Mouse (Mus musculus): ENCODE data around the gene Dnah2. TPM values are rescaled to one million over a fixed set of nuclear protein-coding genes. Genes with fewer than 3 reads are reported as not detected.

Dnah2 gene
- polyA plus RNA-seq, 1 experiment from 2014 or later, result 8.7 TPM

GRCm38 (mm10) chr11:69381356-69381755 lies 167.6 kb downstream of the Dnah2 start:
- Histone ChIP-seq H3K4me3 (ENCODE audit: low read depth, low read length) (no peak overlapping the region), H3K36me3 (ENCODE audit: control insufficient read depth, insufficient read depth) (no peaks in the 10 kb centered on the region), H3K9me3 (ENCODE audit: control insufficient read depth) (no peaks in the 10 kb centered on the region), H3K27ac (ENCODE audit: low read depth, low read length) (no peak overlapping the region), H3K4me1 (replicated peaks; ENCODE audit: control insufficient read depth, insufficient read depth, low read length) (0 out of 2 replicates have a peak, but pooled peaks cover 2% of the 10 kb centered on the region), H3K9ac (ENCODE audit: low read depth, low read length) (no peak overlapping the region), H3K27me3 (replicated peaks; ENCODE audit: control insufficient read depth, insufficient read depth, low read length) (no peaks in the 10 kb centered on the region), H3K4me2 (replicated peaks; ENCODE audit: low read depth) (no peak overlapping the region)
- ATAC-seq, result no peak
- TF ChIP-seq CTCF (IDR thresholded peaks at IDR 0.05; ENCODE audit: low read depth), result no peak
- 80% methylated on average over 6 of the region's 6 CpGs for WGBS

- Histone ChIP-seq H3K27ac (ENCODE audit: low read depth, low read length) (no peak overlapping the region; the same call in 1 of the 2 replicates), H3K9me3 (ENCODE audit: control insufficient read depth) (no peaks in the 10 kb centered on the region), H3K4me1 (replicated peaks; ENCODE audit: control insufficient read depth, insufficient read depth, low read length) (0 out of 2 replicates have a peak, but pooled peaks cover 2% of the 10 kb centered on the region), H3K27me3 (replicated peaks; ENCODE audit: control insufficient read depth, insufficient read depth, low read length) (no peaks in the 10 kb centered on the region), H3K36me3 (ENCODE audit: control insufficient read depth, insufficient read depth) (0 out of 2 replicates have a peak, but pooled peaks cover 2% of the 10 kb centered on the region), H3K4me2 (replicated peaks; ENCODE audit: low read depth) (no peak overlapping the region), H3K9ac (ENCODE audit: low read depth, low read length) (no peak overlapping the region), H3K4me3 (ENCODE audit: low read depth, low read length) (no peak overlapping the region)
- no peak for ATAC-seq
- 76% methylated on average over 3 of the region's 3 CpGs for WGBS
- no peak for TF ChIP-seq CTCF (IDR thresholded peaks at IDR 0.05; ENCODE audit: low read depth)
Measured at GRCm38 (mm10) chr11:69379600-69379999, 169.3 kb downstream of the Dnah2 start.

- 38% methylated on average over 3 of the region's 3 CpGs for WGBS
- Histone ChIP-seq H3K9ac (ENCODE audit: low read depth, low read length) (no peak overlapping the region), H3K9me3 (ENCODE audit: control insufficient read depth) (no peaks in the 10 kb centered on the region), H3K27me3 (replicated peaks; ENCODE audit: control insufficient read depth, insufficient read depth, low read length) (no peaks in the 10 kb centered on the region), H3K4me1 (replicated peaks; ENCODE audit: control insufficient read depth, insufficient read depth, low read length) (0 out of 2 replicates have a peak, but pooled peaks cover 2% of the 10 kb centered on the region), H3K4me2 (replicated peaks; ENCODE audit: low read depth) (peak overlapping the region; percentile 45), H3K27ac (ENCODE audit: low read depth, low read length) (peak overlapping the region; percentile 79), H3K36me3 (ENCODE audit: control insufficient read depth, insufficient read depth) (peaks cover 8% of the 10 kb centered on the region; the same call in 1 of the 2 replicates), H3K4me3 (ENCODE audit: low read depth, low read length) (no peak overlapping the region)
- ATAC-seq, result peak; percentile 95
- no peak for TF ChIP-seq CTCF (IDR thresholded peaks at IDR 0.05; ENCODE audit: low read depth)
Measured at GRCm38 (mm10) chr11:69377766-69378165, 171.1 kb downstream of the Dnah2 start.

DNA sequence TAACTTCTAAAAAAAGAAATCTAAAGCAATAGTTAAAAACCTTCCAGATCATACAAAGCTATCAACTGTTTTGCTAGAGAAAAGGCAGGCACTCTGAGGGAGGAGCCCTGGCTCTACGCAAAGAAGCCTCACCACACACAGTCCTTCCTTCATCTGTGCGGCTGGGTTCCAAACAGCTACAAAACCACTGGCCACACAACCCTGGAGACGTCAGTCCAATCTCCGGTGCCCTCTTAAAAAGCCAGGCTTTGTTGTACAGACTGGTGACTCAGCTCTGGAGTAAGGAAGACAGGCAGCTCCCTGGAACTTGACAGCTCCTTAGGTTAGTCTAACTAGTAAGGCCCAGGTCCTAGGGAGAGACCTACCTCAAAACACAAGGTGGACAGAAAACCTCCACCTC lies 173.3 kb downstream of the Dnah2 start:
- no peak for TF ChIP-seq CTCF (IDR thresholded peaks at IDR 0.05; ENCODE audit: low read depth)
- H3K27me3 ChIP-seq (replicated peaks; ENCODE audit: control insufficient read depth, insufficient read depth, low read length), result no peaks in the 10 kb centered on the region
- H3K9me3 ChIP-seq (ENCODE audit: control insufficient read depth), result no peaks in the 10 kb centered on the region
- H3K4me1 ChIP-seq (replicated peaks; ENCODE audit: control insufficient read depth, insufficient read depth, low read length), result peaks cover 10% of the 10 kb centered on the region; the same call in 1 of the 2 replicates
- H3K36me3 ChIP-seq (ENCODE audit: control insufficient read depth, insufficient read depth), result peaks cover 8% of the 10 kb centered on the region; the same call in 1 of the 2 replicates
- H3K4me3 ChIP-seq (ENCODE audit: low read depth, low read length), result no peak overlapping the region
- 88% methylated on average over 4 of the region's 4 CpGs for WGBS
- H3K27ac ChIP-seq (ENCODE audit: low read depth, low read length), result no peak overlapping the region
- no peak for ATAC-seq
- no peak overlapping the region for H3K4me2 ChIP-seq (replicated peaks; ENCODE audit: low read depth)
- H3K9ac ChIP-seq (ENCODE audit: low read depth, low read length), result no peak overlapping the region

DNA sequence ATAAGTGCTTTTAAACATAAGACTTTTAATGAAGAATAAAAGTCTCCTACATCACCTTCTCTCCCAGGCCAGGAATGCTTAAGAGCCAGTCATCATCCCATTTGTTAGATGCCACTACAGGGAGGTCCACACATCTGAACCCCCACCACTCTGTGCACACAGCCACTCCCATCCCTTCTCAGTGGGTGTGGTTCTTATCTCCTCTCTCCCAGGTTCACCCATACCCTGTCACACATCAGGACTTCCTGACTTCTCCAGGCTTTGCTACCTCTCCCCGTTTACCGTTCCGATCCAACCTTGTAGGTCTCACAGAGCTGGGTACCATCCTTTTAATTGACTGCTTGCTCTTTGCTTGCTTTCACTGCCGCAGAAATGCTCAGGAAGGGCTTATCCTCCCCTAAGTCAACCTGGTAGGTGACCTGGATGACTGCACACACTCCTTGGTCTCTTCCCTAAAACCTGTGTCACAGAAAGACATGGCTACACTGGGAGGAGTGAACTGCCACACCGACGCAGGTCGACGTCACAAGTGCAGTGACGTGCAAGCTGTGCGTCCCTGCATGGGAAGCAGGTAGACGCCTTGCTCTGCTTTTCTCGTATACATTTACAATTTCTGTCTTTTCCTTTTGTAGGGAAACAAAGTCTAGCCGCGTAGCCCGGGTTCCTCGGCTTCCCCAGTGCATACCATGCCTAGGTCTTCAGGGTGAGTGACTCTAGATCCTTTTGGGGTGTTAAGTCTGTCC lies 175.5 kb downstream of the Dnah2 start:
- H3K27ac ChIP-seq (ENCODE audit: low read depth, low read length), result no peak overlapping the region
- H3K4me2 ChIP-seq (replicated peaks; ENCODE audit: low read depth), result no peak overlapping the region
- H3K27me3 ChIP-seq (replicated peaks; ENCODE audit: control insufficient read depth, insufficient read depth, low read length), result no peaks in the 10 kb centered on the region
- no peak overlapping the region for H3K9ac ChIP-seq (ENCODE audit: low read depth, low read length)
- peaks cover 10% of the 10 kb centered on the region; the same call in 1 of the 2 replicates for H3K4me1 ChIP-seq (replicated peaks; ENCODE audit: control insufficient read depth, insufficient read depth, low read length)
- ATAC-seq, result no peak
- WGBS, result 84% methylated on average over 16 of the region's 16 CpGs
- TF ChIP-seq CTCF (IDR thresholded peaks at IDR 0.05; ENCODE audit: low read depth), result no peak
- H3K4me3 ChIP-seq (ENCODE audit: low read depth, low read length), result no peak overlapping the region
- peaks cover 8% of the 10 kb centered on the region; the same call in 1 of the 2 replicates for H3K36me3 ChIP-seq (ENCODE audit: control insufficient read depth, insufficient read depth)
- no peaks in the 10 kb centered on the region for H3K9me3 ChIP-seq (ENCODE audit: control insufficient read depth)

DNA sequence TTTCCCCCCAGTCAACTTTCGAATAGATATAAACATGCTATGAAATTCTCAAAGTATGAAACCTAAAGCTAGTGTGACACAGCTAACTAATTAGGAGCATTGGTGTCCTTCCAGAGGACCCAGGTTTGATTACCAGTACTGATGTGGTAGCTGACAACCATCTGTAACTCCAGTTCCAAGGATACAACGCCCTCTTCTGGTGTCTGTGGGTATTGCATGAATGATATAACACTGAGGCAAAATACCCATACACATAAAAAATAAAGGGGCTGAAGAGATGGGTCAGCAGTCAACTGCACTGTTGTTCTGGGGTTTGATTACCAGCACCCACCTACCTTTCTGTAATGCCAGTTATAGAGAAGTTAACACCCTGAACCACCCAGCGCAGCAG lies 176.1 kb downstream of the Dnah2 start:
- no peak overlapping the region for H3K4me2 ChIP-seq (replicated peaks; ENCODE audit: low read depth)

More for the DNA sequence above, 176.1 kb downstream of the Dnah2 start:
- no peak overlapping the region for H3K9ac ChIP-seq (ENCODE audit: low read depth, low read length)
- peaks cover 10% of the 10 kb centered on the region; the same call in 1 of the 2 replicates for H3K4me1 ChIP-seq (replicated peaks; ENCODE audit: control insufficient read depth, insufficient read depth, low read length)
- peak; percentile 72 for TF ChIP-seq CTCF (IDR thresholded peaks at IDR 0.05; ENCODE audit: low read depth)
- H3K9me3 ChIP-seq (ENCODE audit: control insufficient read depth), result no peaks in the 10 kb centered on the region
- no peak overlapping the region for H3K4me3 ChIP-seq (ENCODE audit: low read depth, low read length)
- peaks cover 8% of the 10 kb centered on the region; the same call in 1 of the 2 replicates for H3K36me3 ChIP-seq (ENCODE audit: control insufficient read depth, insufficient read depth)
- ATAC-seq, result no peak
- H3K27ac ChIP-seq (ENCODE audit: low read depth, low read length), result no peak overlapping the region
- no peaks in the 10 kb centered on the region for H3K27me3 ChIP-seq (replicated peaks; ENCODE audit: control insufficient read depth, insufficient read depth, low read length)
- 58% methylated on average over 3 of the region's 3 CpGs for WGBS
